Mouse (Mus musculus) MEL (cell line): ENCODE results near the gene Prkch. TPM values are rescaled to one million over a fixed set of nuclear protein-coding genes. Genes with fewer than 3 reads are reported as not detected.

Source experiments
- DNase-seq: peaks from one replicate; pipeline ENCODE4 v3.0.0; 2011; ENCODE audit warnings: low read depth, low spot score
- H3K27ac ChIP-seq: 2 replicates; pipeline ENCODE4 v1.5.1; 2012; ENCODE audit warnings: low read depth, mild to moderate bottlenecking, control low read depth, low read length, moderate library complexity; ENCODE audit not compliant: control insufficient read depth
- H3K27me3 ChIP-seq, 2 experiments: fragments of 150-350 bp in 1 of 2; sonication (generic) in 1 of 2; 2 replicates each; pipeline ENCODE4 v1.6.1; 2012; ENCODE audit warnings: low read length in 2 of 2, mild to moderate bottlenecking in 2 of 2, improper control_type of control experiment in 1 of 2, moderate library complexity in 1 of 2; ENCODE audit not compliant: insufficient read depth in 2 of 2, control insufficient read depth in 1 of 2
- H3K36me3 ChIP-seq, 2 experiments: 2 replicates each; pipeline ENCODE4 v1.6.1; 2012 to 2014; ENCODE audit warnings: low read length in 2 of 2, improper control_type of control experiment in 1 of 2, inconsistent platforms in 1 of 2, mild to moderate bottlenecking in 1 of 2; ENCODE audit not compliant: insufficient read depth in 2 of 2, control insufficient read depth in 1 of 2
- H3K4me1 ChIP-seq, 2 experiments: fragments of 150-350 bp in 1 of 2; sonication (generic) in 1 of 2; 2 replicates each; pipeline ENCODE4 v1.6.1; 2012; ENCODE audit warnings: low read length in 2 of 2, improper control_type of control experiment in 1 of 2, mild to moderate bottlenecking in 1 of 2; ENCODE audit not compliant: insufficient read depth in 2 of 2, control insufficient read depth in 1 of 2
- H3K4me3 ChIP-seq, 2 experiments: fragments of 150-350 bp in 1 of 2; sonication (generic) in 1 of 2; 2 replicates each; pipeline ENCODE4 v1.5.1; 2012; ENCODE audit warnings: low read depth in 2 of 2, low read length in 2 of 2, mild to moderate bottlenecking in 2 of 2, moderate library complexity in 2 of 2, control low read depth in 1 of 2, improper control_type of control experiment in 1 of 2; ENCODE audit not compliant: control insufficient read depth in 1 of 2, insufficient read depth in 1 of 2
- H3K79me2 ChIP-seq: 2 replicates; pipeline ENCODE4 v1.6.1; 2012; ENCODE audit warnings: mild to moderate bottlenecking, low read length, moderate library complexity; ENCODE audit not compliant: control insufficient read depth, poor library complexity, insufficient read depth
- H3K9ac ChIP-seq: 2 replicates; pipeline ENCODE4 v1.6.1; 2012; ENCODE audit warnings: low read depth, mild to moderate bottlenecking, control low read depth, low read length, moderate library complexity; ENCODE audit not compliant: control insufficient read depth, poor library complexity, severe bottlenecking
- H3K9me3 ChIP-seq: fragments of 150-350 bp; sonication (generic); replicated peaks from 2 replicates; pipeline ENCODE4 v1.6.1; 2012; ENCODE audit warnings: mild to moderate bottlenecking, low read length, improper control_type of control experiment, moderate library complexity; ENCODE audit not compliant: insufficient read depth
- CHD1 ChIP-seq: IDR thresholded peaks from 2 replicates; pipeline ENCODE4 v1.6.1; 2012; ENCODE audit warnings: low read depth, mild to moderate bottlenecking, inconsistent platforms, low read length, improper control_type of control experiment
- CHD2 ChIP-seq: IDR thresholded peaks from 2 replicates; pipeline ENCODE4 v1.6.1; 2011; ENCODE audit warnings: low read length, improper control_type of control experiment
- E2F4 ChIP-seq: IDR thresholded peaks from 2 replicates; pipeline ENCODE4 v1.6.1; 2011; ENCODE audit warnings: low read depth, low read length, improper control_type of control experiment, borderline replicate concordance
- ELF1 ChIP-seq: IDR thresholded peaks from 2 replicates; pipeline ENCODE4 v1.6.1; 2014; ENCODE audit warnings: low read depth, mild to moderate bottlenecking, inconsistent platforms, low read length, improper control_type of control experiment, moderate library complexity
- EP300 ChIP-seq, 2 experiments: IDR thresholded peaks; 2 replicates each; pipeline ENCODE4 v1.6.1; 2011; ENCODE audit warnings: improper control_type of control experiment in 2 of 2, low read length in 2 of 2, low read depth in 1 of 2, mild to moderate bottlenecking in 1 of 2
- ETS1 ChIP-seq: IDR thresholded peaks from 2 replicates; pipeline ENCODE4 v1.6.1; 2012; ENCODE audit warnings: low read depth, mild to moderate bottlenecking, inconsistent platforms, low read length, improper control_type of control experiment, moderate library complexity
- HCFC1 ChIP-seq: IDR thresholded peaks from 2 replicates; pipeline ENCODE4 v1.6.1; 2012; ENCODE audit warnings: low read depth, mild to moderate bottlenecking, inconsistent platforms, low read length, improper control_type of control experiment, moderate library complexity
- MAFK ChIP-seq: IDR thresholded peaks from 2 replicates; pipeline ENCODE4 v1.6.1; 2011; ENCODE audit warnings: low read depth, mild to moderate bottlenecking, low read length, improper control_type of control experiment, borderline replicate concordance
- MAX ChIP-seq: IDR thresholded peaks from 2 replicates; pipeline ENCODE4 v1.6.1; 2011; ENCODE audit warnings: low read length, improper control_type of control experiment
- NELFE ChIP-seq: IDR thresholded peaks from 2 replicates; pipeline ENCODE4 v1.6.1; 2011; ENCODE audit warnings: low read depth, low read length, improper control_type of control experiment
- NRF1 ChIP-seq: IDR thresholded peaks from 2 replicates; pipeline ENCODE4 v1.6.1; 2014; ENCODE audit warnings: low read depth, mild to moderate bottlenecking, inconsistent platforms, low read length, improper control_type of control experiment, moderate library complexity; ENCODE audit not compliant: poor library complexity, insufficient read depth, severe bottlenecking
- POLR2A ChIP-seq, 2 experiments: IDR thresholded peaks; 2 replicates each; pipeline ENCODE4 v1.6.1; 2011 to 2012; ENCODE audit warnings: low read length in 2 of 2, mild to moderate bottlenecking in 2 of 2, control low read depth in 1 of 2, improper control_type of control experiment in 1 of 2, low read depth in 1 of 2, moderate library complexity in 1 of 2; ENCODE audit not compliant: control insufficient read depth in 1 of 2, insufficient read depth in 1 of 2, poor library complexity in 1 of 2
- RCOR1 ChIP-seq: IDR thresholded peaks from 2 replicates; pipeline ENCODE4 v1.6.1; 2012; ENCODE audit warnings: low read depth, mild to moderate bottlenecking, inconsistent platforms, low read length, improper control_type of control experiment
- SMC3 ChIP-seq: IDR thresholded peaks from 2 replicates; pipeline ENCODE4 v1.6.1; 2011; ENCODE audit warnings: low read depth, low read length, improper control_type of control experiment
- TBP ChIP-seq: IDR thresholded peaks from 2 replicates; pipeline ENCODE4 v1.8.0; 2011; ENCODE audit warnings: low read depth, low read length, improper control_type of control experiment
- TCF12 ChIP-seq: IDR thresholded peaks from 2 replicates; pipeline ENCODE4 v1.6.1; 2014; ENCODE audit warnings: low read depth, mild to moderate bottlenecking, inconsistent platforms, low read length, improper control_type of control experiment, moderate library complexity
- USF2 ChIP-seq, 2 experiments: IDR thresholded peaks; 2 replicates each; pipeline ENCODE4 v1.6.1; 2011 to 2012; ENCODE audit warnings: improper control_type of control experiment in 2 of 2, low read length in 2 of 2, borderline replicate concordance in 1 of 2, inconsistent platforms in 1 of 2, low read depth in 1 of 2, mild to moderate bottlenecking in 1 of 2; ENCODE audit not compliant: insufficient read depth in 1 of 2
- ZC3H11A ChIP-seq: IDR thresholded peaks from 2 replicates; pipeline ENCODE4 v1.6.1; 2012; ENCODE audit warnings: low read depth, mild to moderate bottlenecking, inconsistent platforms, low read length, improper control_type of control experiment
- ZMIZ1 ChIP-seq: IDR thresholded peaks from 2 replicates; pipeline ENCODE4 v1.6.1; 2012; ENCODE audit warnings: low read depth, mild to moderate bottlenecking, inconsistent platforms, low read length, improper control_type of control experiment, moderate library complexity
- ZNF384 ChIP-seq: IDR thresholded peaks from 2 replicates; pipeline ENCODE4 v1.6.1; 2012; ENCODE audit warnings: low read depth, mild to moderate bottlenecking, inconsistent platforms, low read length, improper control_type of control experiment
- polyA plus RNA-seq, 2 experiments: library from polyadenylated mRNA; stranded (reverse) in 1 of 2; unstranded in 1 of 2; fragments of >175 nt in 1 of 2; fragments of >200 nt in 1 of 2; gene quantifications; 2 replicates each; pipeline versions ENCODE4 v1.2.1 to v1.2.4; 2012; ENCODE audit warnings: low replicate concordance in 2 of 2, low read depth in 1 of 2; ENCODE audit not compliant: insufficient read length in 2 of 2, insufficient read depth in 1 of 2, missing spikeins in 1 of 2
- total RNA-seq: library from RNA; depleted of rRNA; stranded (reverse); fragments of 300-350 nt; gene quantifications from 2 replicates; pipeline ENCODE4 v1.2.3, GENCODE M21; 2012

Gene Prkch
- total and polyA plus RNA-seq, 3 experiments = not detected

GRCm38 (mm10) chr12:73546086-73546711, 38.4 kb upstream of the Prkch start, which contains the start of gene Tmem30b:
Gene Tmem30b, minus strand, starts transcription at chr12:73546392.
- H3K27ac ChIP-seq = no peak within 1 kb of the TSS
- no peaks in the 10 kb centered on the region for H3K4me1 ChIP-seq
- H3K9me3 ChIP-seq = no peaks in the 10 kb centered on the region
- TF ChIP-seq USF2 (IDR thresholded peaks at IDR 0.05; ENCODE audit: borderline replicate concordance in 1 of 2, insufficient read depth in 1 of 2, low read depth in 1 of 2, low read length in 2 of 2) = no peak
- TF ChIP-seq ZNF384 = no peak
- no peak for TF ChIP-seq POLR2A (IDR thresholded peaks at IDR 0.05; ENCODE audit: control insufficient read depth in 1 of 2, insufficient read depth in 1 of 2, low read depth in 1 of 2, low read length in 2 of 2, poor library complexity in 1 of 2)
- no peak for TF ChIP-seq ZMIZ1
- no peak for TF ChIP-seq NRF1
- TF ChIP-seq MAX = no peak
- TF ChIP-seq E2F4 = no peak
- TF ChIP-seq RCOR1 = no peak
- no peak for TF ChIP-seq TCF12
- TF ChIP-seq TBP = no peak
- no peak for TF ChIP-seq ELF1
- no peak for TF ChIP-seq HCFC1
- no peak for TF ChIP-seq EP300 (IDR thresholded peaks at IDR 0.05; ENCODE audit: low read depth in 1 of 2, low read length in 2 of 2)
- TF ChIP-seq SMC3 = no peak
- TF ChIP-seq NELFE = no peak
- TF ChIP-seq, all 39 proteins: peak for 0
- Histone ChIP-seq H3K36me3 (no peaks in the 10 kb centered on the region), H3K9ac (no peak within 1 kb of the TSS), H3K79me2 (no peaks in the 10 kb centered on the region), H3K4me3 (no peak within 1 kb of the TSS), H3K27me3 (no peaks in the 10 kb centered on the region; a peak in 1 of 4 replicates)
- DNase-seq = no peak

DNA sequence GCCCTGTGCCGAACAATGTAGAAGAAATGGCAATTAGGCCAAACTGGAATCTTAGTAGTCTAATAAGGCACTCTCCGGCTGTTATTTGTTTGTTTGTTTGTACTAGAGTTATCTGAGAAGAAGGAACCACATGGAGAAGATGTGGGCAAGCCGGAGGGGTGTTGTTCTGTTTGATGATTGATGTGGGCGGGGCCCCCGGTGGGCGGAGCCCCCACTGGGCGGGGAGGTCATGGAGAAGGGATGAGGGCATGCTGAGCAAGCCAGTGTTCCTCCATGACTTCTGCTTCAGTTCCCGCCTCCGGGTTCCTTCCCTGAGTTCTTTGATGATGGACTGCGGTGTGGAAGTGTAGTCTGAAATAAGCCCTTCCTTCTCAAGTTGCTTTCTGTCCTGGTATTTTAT, 37.0 kb upstream of the Prkch start:
- Histone ChIP-seq H3K4me1 (no peaks in the 10 kb centered on the region), H3K79me2 (no peaks in the 10 kb centered on the region), H3K4me3 (no peak overlapping the region), H3K9me3 (no peaks in the 10 kb centered on the region), H3K36me3 (no peaks in the 10 kb centered on the region), H3K27ac (no peak overlapping the region), H3K9ac (no peak overlapping the region), H3K27me3 (no peaks in the 10 kb centered on the region)
- no peak for TF ChIP-seq TCF12
- TF ChIP-seq RCOR1 = no peak
- TF ChIP-seq ELF1 = no peak
- TF ChIP-seq HCFC1 = no peak
- TF ChIP-seq ZNF384 = no peak
- no peak for TF ChIP-seq USF2 (IDR thresholded peaks at IDR 0.05; ENCODE audit: borderline replicate concordance in 1 of 2, insufficient read depth in 1 of 2, low read depth in 1 of 2, low read length in 2 of 2)
- TF ChIP-seq EP300 (IDR thresholded peaks at IDR 0.05; ENCODE audit: low read depth in 1 of 2, low read length in 2 of 2) = no peak
- TF ChIP-seq NELFE = no peak
- TF ChIP-seq NRF1 = no peak
- no peak for TF ChIP-seq ZC3H11A
- TF ChIP-seq CHD1 = no peak
- TF ChIP-seq TBP = no peak
- no peak for TF ChIP-seq CHD2
- no peak for TF ChIP-seq MAX
- no peak for TF ChIP-seq ETS1
- no peak for TF ChIP-seq MAFK
- DNase-seq = no peak
